Mouse (Mus musculus) megakaryocyte, embryonic 14.5 days (primary cell): ENCODE measurements around the gene Rnase11. TPM values are rescaled to one million over a fixed set of nuclear protein-coding genes. Genes with fewer than 3 reads are reported as not detected.
"Not testable (repeated sequence)": the region's sequence is repeated elsewhere in the genome, so short reads cannot be mapped to it uniquely, and the experiment has no call there.

Experiments used
- H3K27me3 ChIP-seq: replicated peaks from 2 replicates; pipeline ENCODE3; 2012; ENCODE audit warnings: inconsistent platforms
- H3K36me3 ChIP-seq: replicated peaks from 2 replicates; pipeline ENCODE3; 2012; ENCODE audit warnings: low read length, inconsistent platforms, mixed read lengths
- H3K4me1 ChIP-seq: 2 replicates; pipeline ENCODE4 v1.6.1; 2012; ENCODE audit warnings: inconsistent platforms
- H3K4me3 ChIP-seq: replicated peaks from 2 replicates; pipeline ENCODE3; 2012; ENCODE audit warnings: moderate library complexity, mild to moderate bottlenecking, inconsistent platforms
- H3K9me3 ChIP-seq: 2 replicates; pipeline ENCODE4 v1.6.1; 2012; ENCODE audit warnings: inconsistent platforms
- FLI1 ChIP-seq: IDR thresholded peaks from 2 replicates; pipeline ENCODE4 v1.6.1; 2012; ENCODE audit warnings: low read length, inconsistent platforms, mixed read lengths
- GATA1 ChIP-seq: IDR thresholded peaks from 3 replicates; pipeline ENCODE4 v1.6.1; 2012; ENCODE audit warnings: mixed read lengths, low read length, inconsistent platforms, borderline replicate concordance
- polyA plus RNA-seq: library from polyadenylated mRNA; stranded (reverse); fragments of >175 nt; gene quantifications from 2 replicates; pipeline ENCODE4 v1.2.3, GENCODE M21; 2012; ENCODE audit warnings: low replicate concordance; ENCODE audit not compliant: insufficient read depth

Rnase11 gene
- polyA plus RNA-seq, 1 experiment: not detected

- Histone ChIP-seq H3K36me3 (no peaks in the 10 kb centered on the region), H3K9me3 (peaks cover 16% of the 10 kb centered on the region), H3K4me1 (no peaks in the 10 kb centered on the region), H3K4me3 (no peak overlapping the region), H3K27me3 (no peaks in the 10 kb centered on the region)
- TF ChIP-seq FLI1: no peak
- no peak for TF ChIP-seq GATA1
These were observed 34.2 kb downstream of the Rnase11 start for GRCm38 (mm10) chr14:51015780-51016179.

GRCm38 (mm10) chr14:51014724-51015123 lies 35.2 kb downstream of the Rnase11 start:
- peaks cover 12% of the 10 kb centered on the region for H3K9me3 ChIP-seq
- not testable (repeated sequence) for H3K27me3 ChIP-seq, H3K4me3 ChIP-seq, H3K4me1 ChIP-seq, H3K36me3 ChIP-seq

GRCm38 (mm10) chr14:51009572-51009971 lies 40.4 kb downstream of the Rnase11 start:
- TF ChIP-seq FLI1: no peak
- TF ChIP-seq GATA1: no peak
- Histone ChIP-seq H3K36me3 (no peaks in the 10 kb centered on the region), H3K27me3 (no peaks in the 10 kb centered on the region), H3K9me3 (peaks cover 12% of the 10 kb centered on the region), H3K4me3 (no peak overlapping the region), H3K4me1 (0 out of 2 replicates have a peak, but pooled peaks cover 3% of the 10 kb centered on the region)

- no peak for TF ChIP-seq FLI1
- no peak for TF ChIP-seq GATA1
These were observed 41.2 kb downstream of the Rnase11 start for GRCm38 (mm10) chr14:51008781-51009180.

GRCm38 (mm10) chr14:51007914-51008713 lies 41.8 kb downstream of the Rnase11 start:
- no peaks in the 10 kb centered on the region for H3K36me3 ChIP-seq
- H3K4me1 ChIP-seq: 0 out of 2 replicates have a peak, but pooled peaks cover 3% of the 10 kb centered on the region
- peaks cover 12% of the 10 kb centered on the region for H3K9me3 ChIP-seq
- no peak for TF ChIP-seq GATA1
- no peak for TF ChIP-seq FLI1
- H3K4me3 ChIP-seq: no peak overlapping the region
- H3K27me3 ChIP-seq: no peaks in the 10 kb centered on the region

More at GRCm38 (mm10) chr14:51008781-51009180, 41.2 kb downstream of the Rnase11 start:
- Histone ChIP-seq H3K27me3 (no peaks in the 10 kb centered on the region), H3K36me3 (no peaks in the 10 kb centered on the region), H3K4me1 (0 out of 2 replicates have a peak, but pooled peaks cover 3% of the 10 kb centered on the region), H3K9me3 (peaks cover 12% of the 10 kb centered on the region), H3K4me3 (no peak overlapping the region)

- no peaks in the 10 kb centered on the region for H3K27me3 ChIP-seq
- TF ChIP-seq GATA1: no peak
- TF ChIP-seq FLI1: no peak
- H3K4me3 ChIP-seq: no peak within 1 kb of the TSS
- H3K36me3 ChIP-seq: no peaks in the 10 kb centered on the region
- H3K9me3 ChIP-seq: peaks cover 10% of the 10 kb centered on the region
- 0 out of 2 replicates have a peak, but pooled peaks cover 3% of the 10 kb centered on the region for H3K4me1 ChIP-seq
These were observed 42.7 kb downstream of the Rnase11 start, which contains the start of gene Rnase10 for GRCm38 (mm10) chr14:51007152-51007801. Gene Rnase10, plus strand, starts transcription at chr14:51007751.

Other genes with a start within 250 kb of the Rnase11 start
- not detected in 2 replicates for gene Ccnb1ip1, start 242.4 kb downstream of the Rnase11 start, polyA plus RNA-seq
- gene Parp2, start 242.3 kb downstream of the Rnase11 start, polyA plus RNA-seq: 3.0 TPM in 1 of 2 replicates, not detected in the other
- 4.3 TPM in 1 of 2 replicates, not detected in the other for gene Tep1, start 179.6 kb downstream of the Rnase11 start, polyA plus RNA-seq
- 0.08 and 0.39 TPM in 2 replicates for gene Klhl33, start 152.7 kb downstream of the Rnase11 start, polyA plus RNA-seq
- gene Osgep, start 125.3 kb downstream of the Rnase11 start, polyA plus RNA-seq: 14.5 and 15.9 TPM in 2 replicates
- 13.9 and 87.6 TPM in 2 replicates for gene Apex1, start 125.2 kb downstream of the Rnase11 start, polyA plus RNA-seq
- gene Pip4p1, start 119.3 kb downstream of the Rnase11 start, polyA plus RNA-seq: 82.0 and 93.0 TPM in 2 replicates
- gene Pnp, start 119.1 kb downstream of the Rnase11 start, polyA plus RNA-seq: 1.4 TPM in 1 of 2 replicates, not detected in the other
- 1.00 TPM in 1 of 2 replicates, not detected in the other for gene Gm49342, start 105.6 kb downstream of the Rnase11 start, polyA plus RNA-seq
- not detected in 2 replicates for gene Pnp2, start 94.2 kb downstream of the Rnase11 start, polyA plus RNA-seq
- gene Rnase10, start 42.4 kb downstream of the Rnase11 start, polyA plus RNA-seq: not detected in 2 replicates
- not detected in 2 replicates for gene Rnase9, start 8.3 kb downstream of the Rnase11 start, polyA plus RNA-seq
- gene Rnase12, start 7.5 kb upstream of the Rnase11 start, polyA plus RNA-seq: not detected in 2 replicates
- gene Olfr750, start 24.3 kb upstream of the Rnase11 start, polyA plus RNA-seq: not detected in 2 replicates
- gene Rnase4, start 40.9 kb upstream of the Rnase11 start, polyA plus RNA-seq: 1.6 TPM in 1 of 2 replicates, not detected in the other
- gene Ang, start 41.0 kb upstream of the Rnase11 start, polyA plus RNA-seq: not detected in 2 replicates
- gene Eddm3b, start 64.3 kb upstream of the Rnase11 start, polyA plus RNA-seq: not detected in 2 replicates
- 0.23 TPM in 1 of 2 replicates, not detected in the other for gene Rnase6, start 73.7 kb upstream of the Rnase11 start, polyA plus RNA-seq
- not detected in 2 replicates for gene Rnase1, start 96.6 kb upstream of the Rnase11 start, polyA plus RNA-seq
- gene Rnase2b, start 112.1 kb upstream of the Rnase11 start, polyA plus RNA-seq: not detected in 2 replicates
- gene Ang2, start 149.0 kb upstream of the Rnase11 start, polyA plus RNA-seq: not detected in 2 replicates
- gene Ear14, start 153.2 kb upstream of the Rnase11 start, polyA plus RNA-seq: not detected in 2 replicates
- not detected in 2 replicates for gene Rnase2a, start 205.9 kb upstream of the Rnase11 start, polyA plus RNA-seq